7 mouse cellular contexts compared by ENCODE assay signal in the genomic region with DNA sequence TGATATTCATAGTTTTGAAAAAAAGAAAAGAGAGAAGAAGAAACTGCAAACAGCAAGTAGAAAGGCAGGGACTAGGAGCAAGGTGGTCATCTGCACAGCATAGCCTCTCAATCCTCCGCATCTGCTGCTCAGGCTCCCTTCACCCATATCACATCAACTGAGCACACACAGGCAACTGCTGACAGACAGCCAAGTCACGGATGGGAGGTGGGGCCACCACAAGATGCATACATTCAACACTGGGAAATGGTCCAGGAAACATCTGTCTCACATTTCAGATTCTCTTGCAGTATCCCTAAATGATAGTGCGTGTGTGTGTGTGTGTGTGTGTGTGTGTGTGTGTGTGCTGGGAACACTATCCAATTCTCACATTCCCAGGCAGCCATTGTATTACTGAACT.
DNase-seq lines count a peak whose midpoint lies in the region; ATAC-seq and TF ChIP-seq lines count a peak whose summit lies in the region.

No protein-coding gene starts in this region.

- H3K27me3 ChIP-seq in liver, postnatal 0 days (ENCODE audit: insufficient read depth, low read length) = no peaks in the 10 kb centered on the region
- no peaks in the 10 kb centered on the region for H3K27me3 ChIP-seq in embryonic facial prominence, embryonic 11.5 days (ENCODE audit: control insufficient read depth, insufficient read depth, low read length)
- no peaks in the 10 kb centered on the region for H3K27me3 ChIP-seq in hindbrain, embryonic 14.5 days (ENCODE audit: control insufficient read depth, insufficient read depth, low read length)
- H3K27me3 ChIP-seq in neural tube, embryonic 12.5 days (replicated peaks) = no peaks in the 10 kb centered on the region

- no peak overlapping the region for H3K9ac ChIP-seq in liver, postnatal 0 days (replicated peaks)
- H3K9ac ChIP-seq in embryonic facial prominence, embryonic 11.5 days (replicated peaks; ENCODE audit: low read length) = no peak overlapping the region; the same call in 1 of the 2 replicates
- 0 out of 2 replicates have a peak overlapping the region, but pooled peaks have one; percentile 16 for H3K9ac ChIP-seq in hindbrain, embryonic 14.5 days
- H3K9ac ChIP-seq in neural tube, embryonic 12.5 days = no peak overlapping the region

- peak; percentile 47 for DNase-seq in liver
- no peak for DNase-seq in liver, postnatal 0 days
- DNase-seq in embryonic facial prominence, embryonic 11.5 days (ENCODE audit: low spot score) = peak; percentile 74
- DNase-seq in hindbrain, embryonic 14.5 days (ENCODE audit: low spot score) = peak; percentile 61
- DNase-seq in urinary bladder, adult 2 months (ENCODE audit: low spot score) = no peak
- DNase-seq in urinary bladder, postnatal 4 days (ENCODE audit: low spot score in 2 of 2) = no peak

- H3K36me3 ChIP-seq in liver, postnatal 0 days (replicated peaks; ENCODE audit: insufficient read depth, low read length) = peaks cover 6% of the 10 kb centered on the region; the same call in 1 of the 2 replicates
- H3K36me3 ChIP-seq in embryonic facial prominence, embryonic 11.5 days (replicated peaks; ENCODE audit: control insufficient read depth, insufficient read depth, low read depth, low read length) = no peaks in the 10 kb centered on the region; the same call in 1 of the 2 replicates
- peaks cover 11% of the 10 kb centered on the region for H3K36me3 ChIP-seq in hindbrain, embryonic 14.5 days (replicated peaks; ENCODE audit: control insufficient read depth, insufficient read depth)
- peaks cover 8% of the 10 kb centered on the region for H3K36me3 ChIP-seq in neural tube, embryonic 12.5 days

- TF ChIP-seq CTCF in liver, postnatal 0 days (IDR thresholded peaks at IDR 0.05; ENCODE audit: low read depth) = no peak

- ATAC-seq in liver, postnatal 0 days = no peak
- ATAC-seq in embryonic facial prominence, embryonic 11.5 days (replicated peaks; ENCODE audit: insufficient number of reproducible peaks, low FRiP score, low TSS enrichment, low read depth) = peak; percentile 25; the same call in 1 of the 2 replicates
- peak; percentile 32; the same call in 1 of the 2 replicates for ATAC-seq in hindbrain, embryonic 14.5 days (ENCODE audit: low FRiP score)
- peak; percentile 30; the same call in 1 of the 2 replicates for ATAC-seq in neural tube, embryonic 12.5 days (ENCODE audit: low FRiP score, low read depth)

- no peak overlapping the region for H3K4me2 ChIP-seq in liver, postnatal 0 days (ENCODE audit: low read depth, low read length)
- peak overlapping the region; percentile 36; the same call in 1 of the 2 replicates for H3K4me2 ChIP-seq in embryonic facial prominence, embryonic 11.5 days (ENCODE audit: low read depth, low read length)
- no peak overlapping the region for H3K4me2 ChIP-seq in hindbrain, embryonic 14.5 days (replicated peaks)
- H3K4me2 ChIP-seq in neural tube, embryonic 12.5 days (replicated peaks) = no peak overlapping the region; the same call in 1 of the 2 replicates

- 44% methylated on average over 3 of the region's 3 CpGs for WGBS in liver, postnatal 0 days (ENCODE audit: insufficient replicate concordance)
- WGBS in embryonic facial prominence, embryonic 11.5 days = 8% methylated on average over 3 of the region's 3 CpGs
- 30% methylated on average over 3 of the region's 3 CpGs for WGBS in hindbrain, embryonic 14.5 days
- 39% methylated on average over 3 of the region's 3 CpGs for WGBS in neural tube, embryonic 12.5 days

- no peak overlapping the region for H3K27ac ChIP-seq in liver, postnatal 0 days (ENCODE audit: low read depth)
- H3K27ac ChIP-seq in embryonic facial prominence, embryonic 11.5 days (replicated peaks; ENCODE audit: low read depth, low read length) = peak overlapping the region; percentile 95
- H3K27ac ChIP-seq in hindbrain, embryonic 14.5 days = peak overlapping the region; percentile 88
- H3K27ac ChIP-seq in neural tube, embryonic 12.5 days = peak overlapping the region; percentile 26; the same call in 1 of the 2 replicates

- H3K4me3 ChIP-seq in liver, postnatal 0 days (ENCODE audit: low read depth, low read length) = no peak overlapping the region
- no peak overlapping the region for H3K4me3 ChIP-seq in embryonic facial prominence, embryonic 11.5 days (ENCODE audit: low read depth, low read length)
- H3K4me3 ChIP-seq in hindbrain, embryonic 14.5 days (replicated peaks; ENCODE audit: low read length) = no peak overlapping the region
- H3K4me3 ChIP-seq in neural tube, embryonic 12.5 days = no peak overlapping the region

- no peak for TF ChIP-seq EP300 in liver, postnatal 0 days (IDR thresholded peaks at IDR 0.05; ENCODE audit: low read depth)

- peaks cover 4% of the 10 kb centered on the region; the same call in 1 of the 2 replicates for H3K4me1 ChIP-seq in liver, postnatal 0 days (ENCODE audit: insufficient read depth)
- peaks cover 22% of the 10 kb centered on the region for H3K4me1 ChIP-seq in embryonic facial prominence, embryonic 11.5 days (ENCODE audit: control insufficient read depth, insufficient read depth, low read length)
- peaks cover 62% of the 10 kb centered on the region for H3K4me1 ChIP-seq in hindbrain, embryonic 14.5 days (replicated peaks; ENCODE audit: control insufficient read depth, insufficient read depth, low read length)
- peaks cover 63% of the 10 kb centered on the region for H3K4me1 ChIP-seq in neural tube, embryonic 12.5 days

- H3K9me3 ChIP-seq in liver, postnatal 0 days (ENCODE audit: low read length) = no peaks in the 10 kb centered on the region
- H3K9me3 ChIP-seq in embryonic facial prominence, embryonic 11.5 days (replicated peaks; ENCODE audit: control insufficient read depth, low read length) = no peaks in the 10 kb centered on the region
- H3K9me3 ChIP-seq in hindbrain, embryonic 14.5 days (ENCODE audit: control insufficient read depth, low read length) = no peaks in the 10 kb centered on the region
- H3K9me3 ChIP-seq in neural tube, embryonic 12.5 days = no peaks in the 10 kb centered on the region

Comparison
In these comparisons a context has a peak if more than half of its experiments do, and no peak if none do; other contexts are left out.
1. DNase-seq: peak in liver (single experiment), embryonic facial prominence, embryonic 11.5 days (single experiment) and hindbrain, embryonic 14.5 days (single experiment); none in liver, postnatal 0 days (single experiment), urinary bladder, adult 2 months (single experiment) and urinary bladder, postnatal 4 days (0 of 2).